Mouse (Mus musculus) ovary, postnatal 10 days (tissue): ENCODE data around the gene Ramp2.
A peak's percentile ranks its signal among the peaks of the same experiment; 100 is the strongest.

Experiments
- DNase-seq: peaks from one replicate; pipeline ENCODE4 v3.0.0; 2022; ENCODE audit warnings: low spot score

Gene Ramp2

GRCm38 (mm10) chr11:101235429-101235828 is 10.4 kb upstream of the Ramp2 start:
- no peak for DNase-seq

- no peak for DNase-seq
Observed at GRCm38 (mm10) chr11:101236782-101237181, 9.0 kb upstream of the Ramp2 start.

- DNase-seq, result no peak
Observed at GRCm38 (mm10) chr11:101238071-101238647, 7.7 kb upstream of the Ramp2 start.

DNA sequence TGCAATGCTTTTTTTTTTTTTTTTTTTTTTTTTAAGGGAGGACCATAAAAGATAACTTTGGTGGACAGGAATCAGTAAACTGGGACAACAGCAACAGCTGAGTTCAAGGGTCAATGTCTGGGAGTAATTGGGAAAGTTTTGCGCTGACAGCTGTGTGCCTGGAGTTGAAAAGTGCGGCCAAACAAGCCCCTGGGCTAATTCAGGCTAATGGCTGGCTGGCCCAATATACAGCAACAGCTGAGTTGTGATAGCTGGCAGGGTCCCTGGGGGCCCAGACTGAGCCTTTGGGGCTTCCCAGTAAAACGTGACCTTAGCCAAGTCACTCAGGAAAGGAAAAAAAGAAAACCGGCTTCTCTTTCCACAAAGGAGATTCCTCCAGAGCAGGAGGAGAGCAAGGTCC is 757 bp upstream of the Ramp2 start:
- DNase-seq, result no peak

DNA sequence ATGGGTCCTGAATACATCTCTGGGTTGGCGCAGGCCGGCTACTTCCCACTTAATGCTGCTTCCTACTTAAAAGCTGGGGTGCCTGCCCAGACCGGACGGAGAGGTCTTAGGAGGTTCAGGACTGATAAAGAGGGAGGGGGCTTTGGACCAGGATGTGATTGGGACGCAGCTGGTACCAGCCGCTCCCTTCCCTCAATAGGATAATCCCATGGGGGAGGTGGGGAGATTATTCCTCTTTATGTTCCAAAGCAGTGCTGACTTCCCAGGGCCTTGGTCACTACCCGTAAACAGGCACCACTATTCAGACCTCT is 829 bp downstream of the Ramp2 start:
- no peak for DNase-seq

DNA sequence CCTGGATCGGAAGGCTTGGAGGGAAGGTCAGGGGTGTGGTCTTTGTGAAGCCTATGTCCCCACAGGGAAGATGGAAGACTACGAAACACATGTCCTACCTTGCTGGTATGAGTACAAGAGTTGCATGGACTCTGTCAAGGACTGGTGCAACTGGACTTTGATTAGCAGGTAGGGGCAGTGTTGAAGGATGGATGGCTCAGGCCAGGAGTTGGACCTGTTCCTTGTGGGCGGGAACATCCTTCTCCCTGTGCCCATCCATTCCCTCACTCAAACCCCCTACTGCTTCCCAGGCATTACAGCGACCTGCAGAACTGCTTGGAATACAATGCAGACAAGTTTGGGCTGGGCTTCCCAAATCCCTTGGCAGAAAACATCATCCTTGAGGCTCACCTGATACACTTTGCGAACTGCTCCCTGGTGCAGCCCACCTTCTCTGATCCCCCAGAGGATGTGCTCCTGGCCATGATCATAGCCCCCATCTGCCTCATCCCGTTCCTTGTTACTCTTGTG is 1.7 kb downstream of the Ramp2 start:
- no peak for DNase-seq

DNA sequence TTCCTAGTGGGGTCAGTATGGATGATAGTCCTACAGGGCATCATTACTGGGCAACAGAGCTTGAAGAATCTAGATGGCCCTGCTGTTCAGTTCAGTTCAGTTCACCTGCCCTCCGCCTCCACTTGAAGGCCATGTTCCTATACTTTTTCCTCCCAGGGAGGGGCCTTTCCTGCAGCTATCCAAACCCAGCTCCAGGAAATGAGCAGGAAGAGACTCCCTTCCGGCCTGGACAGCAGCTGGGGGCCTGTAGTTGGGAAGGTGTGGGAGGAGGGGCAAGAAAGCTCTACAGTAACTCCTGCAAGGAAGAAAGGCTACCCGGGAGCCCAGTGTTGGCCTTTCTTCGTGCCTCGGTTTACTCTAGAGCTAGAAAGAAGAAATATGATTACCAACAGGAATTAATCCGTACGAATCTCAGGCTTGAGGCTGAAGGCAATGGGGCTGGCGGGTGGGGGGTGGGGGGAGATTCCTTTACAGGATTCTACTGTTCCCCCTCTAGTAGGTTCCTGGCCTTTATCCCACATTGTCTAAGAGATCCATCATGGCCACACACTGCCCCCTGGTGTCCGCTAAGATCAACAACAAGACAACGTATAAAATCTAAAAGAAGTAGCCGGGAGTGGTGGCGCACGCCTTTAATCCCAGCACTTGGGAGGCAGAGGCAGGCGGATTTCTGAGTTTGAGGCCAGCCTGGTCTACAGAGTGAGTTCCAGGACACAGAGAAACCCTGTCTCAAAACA is 2.6 kb downstream of the Ramp2 start:
- no peak for DNase-seq

- DNase-seq, result no peak
Observed at GRCm38 (mm10) chr11:101251031-101251430, 5.2 kb downstream of the Ramp2 start.

GRCm38 (mm10) chr11:101252941-101253340 is 7.1 kb downstream of the Ramp2 start:
- DNase-seq, result no peak

- peak; percentile 74 for DNase-seq
Observed at GRCm38 (mm10) chr11:101253613-101254389, 8.0 kb downstream of the Ramp2 start, which contains the start of gene Vps25. Gene Vps25, plus strand, starts transcription at chr11:101253707.

DNA sequence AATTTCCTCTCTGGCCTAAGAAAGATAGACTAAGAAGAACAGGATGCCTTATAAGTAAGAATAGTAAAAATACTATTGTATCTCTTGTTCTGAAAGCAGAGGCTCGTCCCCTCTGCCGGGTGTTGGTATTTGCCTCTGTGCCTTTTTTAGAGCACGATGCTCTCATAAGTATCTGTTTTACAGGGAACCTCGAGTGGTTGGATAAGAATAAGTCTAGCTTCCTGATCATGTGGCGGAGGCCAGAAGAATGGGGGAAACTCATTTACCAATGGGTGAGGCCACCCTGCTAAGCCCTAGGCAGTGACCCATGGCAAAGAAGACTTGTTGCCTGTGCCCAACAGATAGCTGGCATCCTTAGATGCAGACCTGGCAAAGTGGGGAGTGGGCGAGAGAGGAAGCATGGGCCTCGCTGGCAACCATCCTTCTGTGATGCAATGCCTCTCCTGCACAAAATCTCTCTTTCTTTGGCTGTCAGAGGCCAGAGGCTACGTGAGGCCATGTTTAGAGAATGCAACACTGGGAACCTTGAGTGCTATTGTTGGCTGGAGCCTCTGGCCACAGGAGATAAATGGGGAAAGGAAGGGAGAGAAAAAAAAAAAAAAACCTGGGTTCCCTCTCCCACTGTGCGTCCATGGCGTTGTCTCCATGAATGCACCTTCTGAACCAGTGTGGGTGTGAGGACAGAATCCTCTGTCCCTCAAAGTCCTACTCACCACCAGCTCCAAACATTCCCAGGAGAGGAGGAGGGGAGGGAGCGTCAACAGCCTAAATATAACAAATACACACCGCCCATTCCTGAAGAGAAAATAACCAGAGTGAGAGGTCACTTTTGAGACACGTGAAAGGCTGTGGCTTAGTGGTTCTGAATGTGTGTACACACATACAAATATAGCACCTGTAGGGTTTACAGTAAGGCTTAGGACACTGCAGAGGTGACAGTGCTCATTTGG is 10.3 kb downstream of the Ramp2 start:
- DNase-seq, result no peak

GRCm38 (mm10) chr11:101259261-101259712 is 13.5 kb downstream of the Ramp2 start:
- DNase-seq, result no peak

DNA sequence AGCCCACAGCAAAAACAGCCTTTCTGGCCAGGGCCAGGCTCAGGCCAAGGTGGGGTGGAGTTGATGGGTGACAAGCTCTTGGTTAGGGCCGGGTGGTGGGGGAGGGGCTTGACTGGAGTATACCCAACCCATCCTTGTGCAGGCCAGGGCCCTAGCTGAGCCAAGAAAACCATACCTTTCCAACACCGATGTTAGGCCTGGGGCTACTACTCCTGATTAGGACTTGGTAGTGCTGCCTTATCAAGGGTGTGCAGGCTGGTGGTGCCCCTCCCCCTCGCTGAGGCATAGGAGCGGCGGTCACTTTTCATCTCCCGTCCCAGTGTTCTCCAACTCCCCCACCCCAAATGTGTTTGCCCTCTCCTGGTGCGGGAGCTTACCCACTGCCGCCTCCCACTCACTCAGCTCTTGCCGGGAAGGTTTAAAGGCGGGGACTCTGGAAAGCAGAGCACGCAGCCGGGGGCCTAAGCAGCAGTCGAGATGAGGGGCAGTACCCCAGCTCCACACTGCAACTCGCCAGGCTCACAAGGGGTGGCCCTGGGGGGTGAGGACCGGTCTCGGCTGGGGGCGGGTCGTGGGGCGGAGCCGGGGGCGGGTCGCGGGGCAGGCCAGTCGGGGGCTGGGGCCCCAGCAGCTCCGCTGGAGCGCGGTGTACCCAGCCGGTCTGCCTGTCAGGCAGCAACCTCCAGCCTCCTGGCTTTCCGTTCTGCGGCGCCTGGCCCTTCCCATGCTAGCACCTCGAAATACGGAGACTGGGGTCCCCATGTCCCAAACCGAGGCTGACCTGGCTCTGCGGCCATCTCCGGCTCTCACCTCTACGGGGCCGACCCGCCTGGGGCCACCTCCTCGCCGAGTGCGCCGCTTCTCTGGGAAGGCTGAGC is 14.4 kb downstream of the Ramp2 start, which contains the start of gene Wnk4:
Wnk4 (plus strand) TSS at position 620 of the 878 bp plus-strand sequence.
- DNase-seq, result peak; percentile 62

DNA sequence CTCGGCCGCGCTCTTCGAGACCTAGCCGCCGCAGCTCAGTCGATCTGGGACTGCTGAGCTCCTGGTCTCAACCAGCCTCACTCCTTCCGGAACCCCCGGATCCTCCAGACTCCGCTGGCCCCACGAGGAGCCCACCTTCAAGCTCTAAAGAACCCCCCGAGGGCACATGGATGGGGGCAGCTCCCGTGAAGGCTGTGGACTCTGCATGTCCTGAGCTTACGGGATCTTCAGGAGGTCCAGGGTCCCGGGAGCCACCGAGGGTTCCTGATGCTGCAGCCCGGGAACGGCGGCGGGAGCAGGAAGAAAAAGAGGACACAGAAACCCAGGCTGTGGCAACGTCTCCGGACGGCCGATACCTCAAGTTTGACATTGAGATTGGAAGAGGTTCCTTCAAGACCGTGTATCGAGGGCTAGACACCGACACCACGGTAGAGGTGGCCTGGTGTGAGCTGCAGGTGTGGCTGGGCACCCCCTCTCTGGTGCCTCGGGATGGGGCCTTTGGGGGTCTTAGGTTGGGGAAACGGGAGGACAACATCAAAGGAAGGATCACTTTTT is 15.1 kb downstream of the Ramp2 start:
- no peak for DNase-seq

DNA sequence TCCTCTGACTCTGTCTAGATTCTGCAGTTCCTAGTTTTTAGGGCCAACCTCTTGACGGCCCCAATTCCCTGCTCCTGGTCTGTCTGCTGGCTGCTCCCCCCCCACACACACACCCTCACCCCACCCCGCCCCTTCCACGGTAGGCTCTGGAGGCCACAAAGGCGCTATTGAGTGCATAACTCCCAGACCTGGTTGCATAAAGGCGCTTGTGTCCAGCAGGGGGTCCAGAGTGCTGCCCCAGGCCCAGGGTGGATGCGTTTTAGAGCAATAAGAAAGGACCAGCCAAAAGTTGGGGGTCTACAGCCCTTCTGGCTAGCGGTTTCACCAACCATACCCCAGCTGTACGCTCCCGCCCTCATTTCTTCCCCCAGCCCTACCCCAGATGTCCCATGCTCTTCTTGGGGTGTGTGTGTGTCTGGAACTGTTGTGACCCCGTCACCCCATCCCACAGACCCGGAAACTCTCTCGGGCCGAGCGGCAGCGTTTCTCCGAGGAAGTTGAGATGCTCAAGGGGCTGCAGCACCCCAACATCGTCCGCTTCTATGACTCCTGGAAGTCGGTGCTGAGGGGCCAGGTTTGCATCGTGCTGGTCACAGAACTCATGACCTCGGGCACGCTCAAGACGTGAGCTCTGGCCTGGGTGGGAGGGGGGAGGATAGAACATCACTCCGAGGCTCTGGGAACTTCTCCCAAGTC is 16.6 kb downstream of the Ramp2 start:
- DNase-seq, result no peak

DNA sequence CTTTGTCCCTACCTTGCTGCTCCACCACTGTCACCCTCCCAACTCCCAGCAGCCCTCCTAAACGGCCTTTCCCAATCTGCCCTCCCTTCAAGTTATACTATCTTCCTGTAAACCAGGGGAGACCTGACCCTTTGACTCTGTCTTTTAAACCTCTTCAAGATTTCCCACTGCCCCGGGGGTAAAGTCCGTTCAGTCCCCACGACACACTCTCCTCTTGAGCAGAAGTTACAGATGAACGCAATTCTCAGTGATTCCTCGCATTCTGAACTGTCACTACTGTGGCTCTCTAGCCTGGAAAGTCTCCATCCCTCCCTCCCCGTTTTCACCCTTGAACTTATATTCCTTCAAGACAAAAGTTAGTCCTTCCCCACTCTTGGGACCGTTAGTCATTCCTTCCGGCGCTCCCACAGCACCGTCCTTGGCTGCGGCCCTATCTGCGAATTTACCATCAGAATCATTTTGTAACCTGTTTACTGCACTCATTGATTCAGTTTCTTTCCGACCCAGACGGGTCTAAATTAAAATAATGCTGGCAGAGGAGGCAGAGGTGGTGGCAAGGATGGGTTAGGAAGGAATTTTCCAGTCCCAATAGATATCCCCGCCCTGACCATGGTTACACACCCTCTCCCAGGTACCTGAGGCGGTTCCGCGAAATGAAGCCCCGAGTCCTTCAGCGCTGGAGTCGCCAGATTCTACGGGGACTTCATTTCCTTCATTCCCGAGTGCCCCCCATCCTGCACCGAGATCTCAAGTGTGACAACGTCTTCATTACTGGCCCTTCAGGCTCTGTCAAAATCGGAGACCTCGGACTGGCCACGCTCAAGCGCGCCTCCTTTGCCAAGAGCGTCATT is 17.5 kb downstream of the Ramp2 start:
- DNase-seq, result no peak

DNA sequence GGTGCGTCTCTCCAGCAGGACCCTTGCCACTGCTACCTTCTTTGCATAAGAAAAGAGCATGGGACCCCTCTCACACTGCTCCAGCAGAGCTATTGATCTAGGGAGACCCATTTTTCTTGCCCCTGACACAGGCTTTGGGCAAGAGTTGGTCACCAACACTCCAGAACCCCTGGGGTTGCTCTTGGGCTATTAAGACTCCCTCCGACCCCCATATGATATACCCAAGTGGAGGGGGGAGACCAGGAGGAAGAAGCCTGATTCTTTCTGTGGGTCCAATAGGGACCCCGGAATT is 18.1 kb downstream of the Ramp2 start:
- no peak for DNase-seq

- DNase-seq, result no peak
Observed at GRCm38 (mm10) chr11:101264954-101265471, 19.2 kb downstream of the Ramp2 start.

GRCm38 (mm10) chr11:101265906-101266305 is 20.1 kb downstream of the Ramp2 start:
- no peak for DNase-seq
